Mouse (Mus musculus): ENCODE data around the gene Dpp10. TPM values are rescaled to one million over a fixed set of nuclear protein-coding genes. Genes with fewer than 3 reads are reported as not detected.

Gene Dpp10
- polyA plus RNA-seq, 1 experiment from 2014 or later, result 35.6 TPM

- no peak for ATAC-seq (ENCODE audit: low read depth)
- Histone ChIP-seq H3K9ac (replicated peaks; ENCODE audit: low read depth, low read length) (no peak overlapping the region), H3K27me3 (ENCODE audit: control insufficient read depth, insufficient read depth, low read length) (no peaks in the 10 kb centered on the region), H3K36me3 (ENCODE audit: control insufficient read depth, insufficient read depth, low read length) (no peaks in the 10 kb centered on the region), H3K4me3 (ENCODE audit: low read depth, low read length) (no peak overlapping the region), H3K4me1 (ENCODE audit: control insufficient read depth, insufficient read depth, low read length) (no peaks in the 10 kb centered on the region), H3K27ac (ENCODE audit: low read depth, low read length) (no peak overlapping the region), H3K4me2 (ENCODE audit: low read depth, low read length) (no peak overlapping the region), H3K9me3 (ENCODE audit: control insufficient read depth, low read length) (no peaks in the 10 kb centered on the region)
- WGBS, result 79% methylated on average over 6 of the region's 6 CpGs
These were observed 42.6 kb downstream of the Dpp10 start for GRCm38 (mm10) chr1:124002797-124003196.

- no peak overlapping the region for H3K4me2 ChIP-seq (ENCODE audit: low read depth, low read length)
- no peaks in the 10 kb centered on the region for H3K4me1 ChIP-seq (ENCODE audit: control insufficient read depth, insufficient read depth, low read length)
- H3K27me3 ChIP-seq (ENCODE audit: control insufficient read depth, insufficient read depth, low read length), result no peaks in the 10 kb centered on the region
- no peak overlapping the region for H3K4me3 ChIP-seq (ENCODE audit: low read depth, low read length)
- no peaks in the 10 kb centered on the region for H3K9me3 ChIP-seq (ENCODE audit: control insufficient read depth, low read length)
- H3K36me3 ChIP-seq (ENCODE audit: control insufficient read depth, insufficient read depth, low read length), result no peaks in the 10 kb centered on the region
- H3K9ac ChIP-seq (replicated peaks; ENCODE audit: low read depth, low read length), result no peak overlapping the region
- no peak overlapping the region for H3K27ac ChIP-seq (ENCODE audit: low read depth, low read length)
- 63% methylated on average over 3 of the region's 3 CpGs for WGBS
- no peak for ATAC-seq (ENCODE audit: low read depth)
These were observed 49.6 kb downstream of the Dpp10 start for GRCm38 (mm10) chr1:123995780-123996179.

DNA sequence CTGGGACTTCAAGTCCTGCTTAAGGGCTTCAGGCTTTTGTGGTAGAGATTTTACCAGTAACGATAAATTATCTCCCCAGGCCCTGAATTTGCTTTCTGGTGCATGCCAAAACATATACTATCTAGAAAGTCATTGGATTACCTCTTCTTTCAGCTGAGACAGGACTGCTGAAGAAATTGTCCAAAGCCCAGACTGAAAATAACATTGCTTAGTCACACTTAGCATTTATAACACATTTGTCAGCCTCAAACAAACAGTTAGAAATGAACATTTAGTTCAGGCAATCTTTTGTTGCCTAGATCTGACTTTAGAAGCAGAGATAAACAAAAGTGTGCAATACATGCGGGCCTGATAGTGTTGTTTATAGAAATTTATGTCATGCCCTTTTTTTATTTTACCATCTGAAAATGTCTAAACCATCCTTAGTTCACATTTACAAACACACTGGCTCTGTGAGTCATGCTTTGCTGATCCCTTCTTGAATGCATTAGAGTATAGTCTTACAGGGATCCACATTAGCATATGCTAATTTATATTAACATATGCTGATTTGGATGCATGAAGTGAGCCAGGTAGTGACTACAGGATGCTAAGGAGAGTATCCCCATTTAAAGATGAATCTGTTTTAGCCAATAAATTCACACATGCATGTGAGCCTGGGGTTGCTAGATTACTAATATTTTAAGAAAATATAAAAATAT, 59.9 kb downstream of the Dpp10 start:
- no peak overlapping the region for H3K4me3 ChIP-seq (ENCODE audit: low read depth, low read length)
- no peak overlapping the region for H3K9ac ChIP-seq (replicated peaks; ENCODE audit: low read depth, low read length)
- ATAC-seq (ENCODE audit: low read depth), result no peak
- no peak overlapping the region for H3K27ac ChIP-seq (ENCODE audit: low read depth, low read length)
- H3K4me2 ChIP-seq (ENCODE audit: low read depth, low read length), result no peak overlapping the region
- no peaks in the 10 kb centered on the region for H3K36me3 ChIP-seq (ENCODE audit: control insufficient read depth, insufficient read depth, low read length)
- WGBS, result 84% methylated on average over 2 of the region's 2 CpGs
- H3K4me1 ChIP-seq (ENCODE audit: control insufficient read depth, insufficient read depth, low read length), result no peaks in the 10 kb centered on the region
- H3K27me3 ChIP-seq (ENCODE audit: control insufficient read depth, insufficient read depth, low read length), result no peaks in the 10 kb centered on the region
- no peaks in the 10 kb centered on the region for H3K9me3 ChIP-seq (ENCODE audit: control insufficient read depth, low read length)

GRCm38 (mm10) chr1:123978597-123978996, 66.8 kb downstream of the Dpp10 start:
- Histone ChIP-seq H3K9ac (replicated peaks; ENCODE audit: low read depth, low read length) (no peak overlapping the region), H3K27me3 (ENCODE audit: control insufficient read depth, insufficient read depth, low read length) (no peaks in the 10 kb centered on the region), H3K4me1 (ENCODE audit: control insufficient read depth, insufficient read depth, low read length) (no peaks in the 10 kb centered on the region), H3K4me3 (ENCODE audit: low read depth, low read length) (no peak overlapping the region), H3K4me2 (ENCODE audit: low read depth, low read length) (no peak overlapping the region), H3K9me3 (ENCODE audit: control insufficient read depth, low read length) (no peaks in the 10 kb centered on the region), H3K36me3 (ENCODE audit: control insufficient read depth, insufficient read depth, low read length) (no peaks in the 10 kb centered on the region), H3K27ac (ENCODE audit: low read depth, low read length) (no peak overlapping the region)
- ATAC-seq (ENCODE audit: low read depth), result no peak
- 66% methylated on average over 1 of the region's 1 CpGs for WGBS

GRCm38 (mm10) chr1:123974621-123975020, 70.7 kb downstream of the Dpp10 start:
- Histone ChIP-seq H3K27ac (ENCODE audit: low read depth, low read length) (no peak overlapping the region), H3K9ac (replicated peaks; ENCODE audit: low read depth, low read length) (no peak overlapping the region), H3K36me3 (ENCODE audit: control insufficient read depth, insufficient read depth, low read length) (no peaks in the 10 kb centered on the region), H3K9me3 (ENCODE audit: control insufficient read depth, low read length) (no peaks in the 10 kb centered on the region), H3K4me3 (ENCODE audit: low read depth, low read length) (no peak overlapping the region), H3K27me3 (ENCODE audit: control insufficient read depth, insufficient read depth, low read length) (no peaks in the 10 kb centered on the region), H3K4me2 (ENCODE audit: low read depth, low read length) (no peak overlapping the region), H3K4me1 (ENCODE audit: control insufficient read depth, insufficient read depth, low read length) (no peaks in the 10 kb centered on the region)
- 29% methylated on average over 3 of the region's 3 CpGs for WGBS
- ATAC-seq (ENCODE audit: low read depth), result no peak

GRCm38 (mm10) chr1:123946149-123946548, 99.2 kb downstream of the Dpp10 start:
- no peak overlapping the region for H3K4me2 ChIP-seq (ENCODE audit: low read depth, low read length)
- peak; percentile 63; the same call in 1 of the 2 replicates for ATAC-seq (ENCODE audit: low read depth)
- WGBS, result 46% methylated on average over 4 of the region's 4 CpGs

DNA sequence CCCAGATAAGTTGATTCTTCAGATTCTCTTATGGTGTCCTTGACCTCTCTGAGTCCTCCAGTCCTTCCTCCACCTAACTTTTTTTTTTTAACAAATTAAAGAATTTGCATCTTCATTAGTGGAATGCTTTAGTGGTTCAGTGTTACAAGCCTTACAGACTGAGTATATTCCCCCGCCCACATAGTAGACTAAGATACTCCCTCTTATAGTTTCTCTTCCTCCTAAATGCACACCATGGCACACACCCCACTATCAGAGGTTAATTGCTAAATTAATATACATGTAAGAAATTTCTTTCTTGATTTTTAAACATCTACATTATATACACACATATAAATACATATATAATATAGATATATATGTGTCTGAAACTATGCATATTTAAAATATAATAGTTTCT, 104.5 kb downstream of the Dpp10 start:
- no peaks in the 10 kb centered on the region for H3K9me3 ChIP-seq (ENCODE audit: control insufficient read depth, low read length)
- no peaks in the 10 kb centered on the region for H3K4me1 ChIP-seq (ENCODE audit: control insufficient read depth, insufficient read depth, low read length)
- H3K4me3 ChIP-seq (ENCODE audit: low read depth, low read length), result no peak overlapping the region
- no peaks in the 10 kb centered on the region for H3K36me3 ChIP-seq (ENCODE audit: control insufficient read depth, insufficient read depth, low read length)
- no peak overlapping the region for H3K4me2 ChIP-seq (ENCODE audit: low read depth, low read length)
- ATAC-seq (ENCODE audit: low read depth), result no peak
- H3K27me3 ChIP-seq (ENCODE audit: control insufficient read depth, insufficient read depth, low read length), result no peaks in the 10 kb centered on the region
- WGBS, result 94% methylated on average over 1 of the region's 1 CpGs
- no peak overlapping the region for H3K9ac ChIP-seq (replicated peaks; ENCODE audit: low read depth, low read length)
- H3K27ac ChIP-seq (ENCODE audit: low read depth, low read length), result no peak overlapping the region

More at GRCm38 (mm10) chr1:123946149-123946548, 99.2 kb downstream of the Dpp10 start:
- Histone ChIP-seq H3K4me1 (ENCODE audit: control insufficient read depth, insufficient read depth, low read length) (no peaks in the 10 kb centered on the region), H3K4me3 (ENCODE audit: low read depth, low read length) (no peak overlapping the region), H3K27me3 (ENCODE audit: control insufficient read depth, insufficient read depth, low read length) (no peaks in the 10 kb centered on the region), H3K27ac (ENCODE audit: low read depth, low read length) (no peak overlapping the region), H3K9ac (replicated peaks; ENCODE audit: low read depth, low read length) (no peak overlapping the region), H3K36me3 (ENCODE audit: control insufficient read depth, insufficient read depth, low read length) (no peaks in the 10 kb centered on the region), H3K9me3 (ENCODE audit: control insufficient read depth, low read length) (no peaks in the 10 kb centered on the region)

DNA sequence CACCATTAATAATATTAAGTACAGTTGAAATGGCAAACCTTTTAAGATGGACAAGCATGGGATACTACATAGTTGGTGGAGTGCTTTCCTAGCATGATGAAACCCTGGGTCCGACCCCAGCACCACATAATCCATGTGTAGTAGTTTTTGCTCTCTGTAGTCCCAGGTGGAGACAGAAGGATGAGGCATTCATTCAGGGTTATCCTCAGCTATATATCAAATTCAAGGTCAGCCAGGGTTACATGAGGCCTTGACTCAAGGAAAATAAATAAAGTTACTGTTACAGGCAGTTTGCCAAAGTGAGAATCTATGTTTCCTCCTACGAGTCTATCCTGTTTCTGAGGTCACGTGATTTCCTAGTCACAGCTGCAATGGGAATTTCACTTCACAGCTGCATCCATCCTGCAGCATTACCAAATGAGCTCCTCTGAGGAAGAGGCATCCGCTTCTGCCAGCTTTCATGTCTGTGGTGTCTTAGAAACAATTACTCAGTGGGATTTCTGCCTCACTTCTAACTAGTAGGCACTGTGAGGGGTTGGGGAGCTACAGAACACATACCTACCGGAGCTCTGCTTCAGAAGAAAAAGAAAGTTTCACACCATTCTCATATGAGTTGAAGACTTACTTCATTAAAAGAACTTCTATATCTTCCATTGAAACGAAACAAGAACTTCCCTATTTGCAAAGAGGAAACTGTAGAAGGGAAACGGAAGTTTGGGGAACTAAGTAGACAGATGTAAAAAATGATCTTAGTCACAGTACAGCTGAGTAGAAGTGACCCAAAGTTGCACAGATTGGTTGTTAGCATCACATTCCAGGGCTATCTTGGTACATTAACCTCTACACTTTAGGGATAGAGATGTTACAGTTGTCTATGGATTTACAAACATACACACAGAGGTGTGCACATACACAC, 111.3 kb downstream of the Dpp10 start:
- H3K9me3 ChIP-seq (ENCODE audit: control insufficient read depth, low read length), result no peaks in the 10 kb centered on the region
- no peak overlapping the region for H3K9ac ChIP-seq (replicated peaks; ENCODE audit: low read depth, low read length)
- no peak overlapping the region for H3K4me2 ChIP-seq (ENCODE audit: low read depth, low read length)
- no peaks in the 10 kb centered on the region for H3K36me3 ChIP-seq (ENCODE audit: control insufficient read depth, insufficient read depth, low read length)
- no peak overlapping the region for H3K4me3 ChIP-seq (ENCODE audit: low read depth, low read length)
- no peak overlapping the region for H3K27ac ChIP-seq (ENCODE audit: low read depth, low read length)
- no peaks in the 10 kb centered on the region for H3K4me1 ChIP-seq (ENCODE audit: control insufficient read depth, insufficient read depth, low read length)
- ATAC-seq (ENCODE audit: low read depth), result no peak
- no peaks in the 10 kb centered on the region for H3K27me3 ChIP-seq (ENCODE audit: control insufficient read depth, insufficient read depth, low read length)
- whole genome bisulfite sequencing, result 78% methylated on average over 7 of the region's 7 CpGs

- no peaks in the 10 kb centered on the region for H3K9me3 ChIP-seq (ENCODE audit: control insufficient read depth, low read length)
- no peak overlapping the region for H3K4me2 ChIP-seq (ENCODE audit: low read depth, low read length)
- no peak overlapping the region for H3K4me3 ChIP-seq (ENCODE audit: low read depth, low read length)
- H3K4me1 ChIP-seq (ENCODE audit: control insufficient read depth, insufficient read depth, low read length), result peaks cover 9% of the 10 kb centered on the region
- H3K27ac ChIP-seq (ENCODE audit: low read depth, low read length), result no peak overlapping the region; the same call in 1 of the 2 replicates
- H3K9ac ChIP-seq (replicated peaks; ENCODE audit: low read depth, low read length), result no peak overlapping the region
- 77% methylated on average over 3 of the region's 3 CpGs for WGBS
- no peaks in the 10 kb centered on the region for H3K36me3 ChIP-seq (ENCODE audit: control insufficient read depth, insufficient read depth, low read length)
- no peak for ATAC-seq (ENCODE audit: low read depth)
- H3K27me3 ChIP-seq (ENCODE audit: control insufficient read depth, insufficient read depth, low read length), result no peaks in the 10 kb centered on the region
These were observed 117.4 kb downstream of the Dpp10 start for GRCm38 (mm10) chr1:123928003-123928370.

Measured in neural tube, embryonic 14.5 days (tissue).